Mouse (Mus musculus): ENCODE results near the gene Tle6.

Gene Tle6

GRCm38 (mm10) chr10:81565257-81566228 is 35.3 kb downstream of the Tle6 start:
- in situ Hi-C loops (cut with MboI, MseI): loop anchor here (5.0 to 10.0 kb wide), 2 partner anchors 37 to 1439 kb away; partner anchors contain the start of gene Tle6

DNA sequence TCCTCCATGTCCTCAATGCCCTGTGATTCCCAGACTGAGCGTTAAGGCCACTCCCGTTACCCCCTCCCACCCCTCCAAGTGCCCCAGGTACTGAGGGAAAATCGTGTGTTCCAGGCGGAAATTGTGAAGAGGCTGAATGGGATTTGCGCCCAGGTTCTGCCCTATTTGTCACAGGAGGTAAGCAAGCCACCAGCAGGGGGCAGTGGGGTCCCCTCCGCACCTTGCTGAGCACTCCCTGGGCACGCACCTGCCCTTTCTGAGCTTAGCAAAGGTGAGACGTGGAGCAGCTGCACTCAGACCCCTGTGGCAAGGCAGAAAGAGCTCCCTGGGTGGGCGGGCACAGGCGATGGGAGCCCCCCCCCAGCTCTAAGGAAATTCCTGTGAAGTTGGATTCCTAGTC is 36.1 kb downstream of the Tle6 start:
- in situ Hi-C loops (cut with MboI, MseI): loop anchor here (5.0 to 10.0 kb wide), 2 partner anchors 38 to 1440 kb away; partner anchors contain the start of gene Tle6

- in situ Hi-C loops (cut with MboI, MseI): loop anchor here (10.0 kb wide), 1 partner anchor 1441 kb away; no protein-coding TSS in a partner anchor
Measured at GRCm38 (mm10) chr10:81564216-81564615, 36.7 kb downstream of the Tle6 start.

DNA sequence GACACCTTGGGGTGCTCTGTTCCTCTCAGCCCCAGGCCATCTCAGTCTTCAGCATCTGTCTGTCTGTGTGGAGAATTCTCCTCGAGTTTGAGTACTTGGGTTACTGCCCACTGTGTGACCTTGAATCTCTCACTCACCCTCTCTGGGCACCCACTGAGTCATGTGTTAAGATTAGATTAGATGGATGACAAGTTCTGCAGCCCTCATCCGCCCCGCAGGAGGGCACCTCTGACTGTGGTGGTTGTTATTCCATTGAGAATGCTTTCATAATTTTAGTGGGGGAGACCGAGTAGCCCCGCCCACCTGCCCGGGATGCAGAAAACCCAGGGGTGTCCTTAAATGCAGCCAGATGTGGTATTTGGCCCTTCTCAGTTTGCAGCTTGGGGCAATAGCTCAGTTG is 37.4 kb downstream of the Tle6 start:
- in situ Hi-C loops (cut with MboI, MseI): loop anchor here (10.0 kb wide), 1 partner anchor 1441 kb away; no protein-coding TSS in a partner anchor

DNA sequence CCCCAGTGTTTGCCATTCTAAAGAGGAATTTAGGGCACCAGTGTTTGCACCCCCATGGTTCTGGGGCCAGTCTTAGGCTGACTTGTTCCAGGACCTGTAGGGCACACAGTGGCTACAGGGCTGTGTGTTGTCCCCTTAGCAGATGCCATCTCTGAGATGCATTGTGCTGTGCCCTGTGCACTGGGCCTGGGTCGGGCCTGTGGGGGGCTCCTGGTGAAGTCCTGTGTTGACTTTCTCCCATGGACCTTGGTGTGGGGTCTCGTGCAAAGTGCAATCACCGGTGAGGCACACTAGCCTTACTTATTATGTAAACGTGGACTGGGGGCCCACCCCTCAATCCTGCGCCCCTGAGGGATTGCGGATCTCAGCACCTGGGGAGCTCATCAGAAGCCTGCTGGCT is 38.5 kb downstream of the Tle6 start:
- in situ Hi-C loops (cut with MboI, MseI): loop anchor here (10.0 kb wide), 1 partner anchor 1442 kb away; no protein-coding TSS in a partner anchor

GRCm38 (mm10) chr10:81560719-81561459 is 40.0 kb downstream of the Tle6 start:
- in situ Hi-C loops (cut with MboI, MseI): loop anchor here (10.0 kb wide), 1 partner anchor 1444 kb away; no protein-coding TSS in a partner anchor

DNA sequence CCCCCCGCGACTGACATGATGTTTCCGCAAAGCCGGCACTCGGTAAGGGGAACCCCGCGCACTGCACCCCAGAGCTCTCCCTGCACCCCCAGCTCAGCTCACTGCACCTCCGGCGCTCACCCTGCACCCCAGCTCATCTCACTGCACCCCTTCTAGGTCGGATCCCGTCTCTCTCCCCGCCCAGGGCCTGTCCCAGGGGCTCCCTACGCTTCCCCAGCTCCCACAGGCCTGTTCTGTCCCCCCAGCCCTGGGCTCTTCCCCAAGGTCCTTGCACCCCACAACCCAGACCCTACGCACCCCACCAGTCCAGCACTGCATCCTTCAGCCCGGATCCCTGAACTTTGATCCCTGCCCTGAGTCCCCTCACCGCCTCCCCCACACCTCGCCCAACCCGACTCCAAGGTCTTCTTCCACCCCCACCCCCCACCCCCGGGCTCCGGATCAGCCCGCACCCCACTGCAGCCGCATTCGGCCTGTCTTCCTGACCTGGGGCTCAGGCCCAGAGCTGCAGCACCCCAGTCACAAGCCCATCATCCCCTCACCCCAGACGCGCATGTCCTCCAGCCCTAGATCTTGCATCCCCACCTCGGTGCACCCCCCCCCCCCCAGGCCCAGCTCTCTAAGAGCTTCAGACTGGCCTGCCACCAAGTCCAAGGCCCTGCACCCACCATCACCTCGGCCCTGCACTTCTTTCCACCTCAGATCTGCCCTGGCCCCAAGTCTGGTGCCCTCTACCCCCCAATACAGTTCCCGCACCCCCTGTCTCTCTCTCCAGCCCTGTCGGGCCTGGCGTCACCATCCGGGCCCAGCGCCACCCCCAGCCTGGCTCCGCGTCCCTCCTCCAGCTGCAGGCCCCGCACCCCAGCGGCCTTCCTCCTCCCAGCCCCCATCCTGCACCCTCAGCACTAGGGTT is 41.0 kb downstream of the Tle6 start:
- in situ Hi-C loops (cut with MboI, MseI): loop anchor here (10.0 kb wide), 1 partner anchor 1445 kb away; no protein-coding TSS in a partner anchor

DNA sequence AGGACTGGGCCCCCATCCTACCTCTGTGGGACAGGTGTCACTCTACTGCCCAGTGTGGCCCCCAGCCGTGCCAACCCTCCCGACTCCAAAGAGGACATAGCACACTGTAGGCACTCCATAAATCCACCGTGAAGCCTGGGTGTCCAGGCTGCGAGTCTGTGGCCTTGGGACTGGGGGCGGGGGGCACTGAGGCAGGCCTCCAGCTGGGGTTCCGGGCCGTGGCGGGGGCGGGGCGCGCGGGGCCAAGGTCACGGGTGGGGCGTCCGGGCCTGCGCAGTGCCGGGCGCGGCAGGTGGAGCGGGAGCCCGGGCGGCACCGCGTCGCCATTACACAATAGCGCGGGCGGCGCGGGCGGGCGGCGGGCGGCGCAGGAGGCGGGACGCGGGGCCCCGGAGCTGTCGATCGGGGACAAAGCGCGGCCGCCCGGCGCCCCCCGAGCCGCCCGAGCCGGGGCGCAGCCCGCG is 41.7 kb downstream of the Tle6 start, which contains the start of gene Aes:
Gene Aes, plus strand, starts transcription at position 326 of the 464 bp plus-strand sequence.
- in situ Hi-C loops (cut with MboI, MseI): no loop called here

GRCm38 (mm10) chr10:81557491-81557890 is 43.4 kb downstream of the Tle6 start:
- in situ Hi-C loops (cut with MboI, MseI): no loop called here

DNA sequence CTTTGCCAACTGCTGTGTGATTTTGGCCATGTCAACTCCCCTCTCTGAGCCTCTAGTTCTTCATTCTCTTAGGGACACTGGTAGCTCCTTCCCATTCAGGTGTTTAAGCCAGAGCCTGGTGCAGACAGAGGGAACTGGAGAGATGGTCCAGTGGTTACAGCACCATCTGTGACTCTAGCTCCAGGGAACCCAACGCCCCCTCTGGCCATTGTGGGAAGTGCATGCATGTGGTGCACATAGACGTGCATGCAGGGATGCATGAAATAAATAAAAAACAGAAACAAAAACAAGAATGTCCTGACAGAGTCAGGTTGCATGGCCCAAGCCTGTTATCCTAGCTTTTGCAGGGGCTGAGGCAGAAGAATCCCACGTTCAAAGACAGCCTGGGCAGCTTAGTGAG is 44.6 kb downstream of the Tle6 start:
- in situ Hi-C loops (cut with MboI, MseI): no loop called here

DNA sequence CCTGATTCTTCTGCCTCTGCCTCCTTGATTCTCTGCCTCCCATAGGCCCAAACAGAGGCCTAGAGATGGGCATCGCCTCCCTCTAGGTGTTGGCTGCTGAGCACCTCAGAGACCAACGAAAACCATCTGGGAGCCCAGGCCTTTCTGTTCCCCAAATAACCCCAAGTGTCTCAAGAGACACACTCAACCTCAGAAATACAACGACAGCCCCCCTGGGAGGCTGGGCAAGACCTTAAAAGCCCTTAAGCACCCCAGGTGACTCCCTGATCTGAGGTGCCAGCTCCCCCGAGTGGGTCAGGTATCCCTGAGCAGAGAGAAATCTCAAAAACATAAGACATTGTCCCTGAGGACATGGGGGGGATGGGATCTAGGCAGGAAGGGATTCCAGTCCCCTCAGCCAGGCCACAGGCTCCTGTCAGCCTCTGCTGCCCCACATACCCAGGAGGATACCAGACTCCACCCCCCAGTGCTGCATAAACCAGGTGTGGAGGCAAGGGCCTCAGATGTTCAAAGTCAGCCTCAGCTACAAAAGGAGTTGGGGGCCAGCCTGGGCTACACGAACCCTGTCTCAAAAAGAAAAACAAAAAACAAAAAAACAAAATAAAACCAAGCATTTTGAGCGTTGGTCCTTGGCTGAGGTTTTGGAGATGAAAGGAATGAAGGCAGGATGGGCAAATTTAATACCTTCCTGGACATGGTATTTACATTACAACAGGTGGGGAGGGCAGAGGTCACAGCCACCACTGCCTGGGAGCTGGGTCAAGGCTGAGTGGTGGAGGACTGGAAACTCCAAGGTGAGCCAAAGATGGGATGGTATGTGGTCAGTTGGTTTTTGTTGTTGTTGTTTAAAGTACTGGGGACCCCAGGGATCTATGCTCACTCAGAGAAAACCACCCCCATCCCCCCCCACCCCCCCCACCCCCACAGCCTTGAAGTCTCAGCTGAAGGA is 46.8 kb downstream of the Tle6 start:
- in situ Hi-C loops (cut with MboI, MseI): no loop called here

DNA sequence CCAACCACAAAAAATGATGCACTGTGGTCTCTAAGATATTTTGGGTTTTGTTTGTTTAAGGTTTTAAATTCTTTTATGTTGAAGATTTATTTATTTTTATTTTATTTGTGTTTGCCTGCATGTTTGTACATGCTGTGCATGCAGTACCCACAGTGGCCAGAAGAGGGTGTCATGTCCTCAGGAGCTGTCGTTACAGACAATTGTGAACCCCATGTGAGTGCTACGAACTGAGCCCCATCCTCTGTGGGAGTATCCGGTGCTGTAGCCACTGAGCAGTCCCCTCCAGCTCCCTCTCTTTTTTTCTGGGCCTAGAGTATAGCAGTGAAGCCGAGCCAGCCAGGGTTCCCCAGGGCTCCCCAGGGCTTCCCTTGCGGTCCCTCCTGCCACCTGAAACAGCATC is 47.6 kb downstream of the Tle6 start:
- in situ Hi-C loops (cut with MboI, MseI): no loop called here

DNA sequence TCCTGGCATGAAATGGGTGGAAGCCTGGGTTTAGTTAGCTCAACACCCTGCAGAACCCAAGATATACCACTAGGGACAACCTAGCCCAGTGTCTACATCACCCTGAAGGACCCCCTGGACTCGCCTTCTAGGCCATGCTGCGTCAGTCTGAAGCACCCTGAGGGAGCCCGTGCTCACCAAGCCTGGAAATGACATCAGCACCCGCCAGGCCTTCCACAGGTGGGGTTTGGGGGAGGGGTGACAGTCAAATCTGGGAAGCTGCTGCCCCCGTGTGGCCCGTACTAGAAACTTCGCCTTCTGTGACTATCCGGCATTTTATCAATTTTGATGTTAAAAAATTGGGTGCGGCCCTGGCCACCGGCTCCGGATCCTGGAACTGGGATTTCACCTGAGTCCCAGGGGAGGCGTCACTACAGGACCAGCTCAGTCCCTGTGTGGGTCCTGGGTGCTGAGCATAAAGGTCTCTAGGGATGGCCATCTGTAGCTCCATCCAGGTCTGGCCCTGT is 49.2 kb downstream of the Tle6 start:
- in situ Hi-C loops (cut with MboI, MseI): no loop called here

- in situ Hi-C loops (cut with MboI, MseI): no loop called here
Measured at GRCm38 (mm10) chr10:81550257-81550656, 50.6 kb downstream of the Tle6 start.

DNA sequence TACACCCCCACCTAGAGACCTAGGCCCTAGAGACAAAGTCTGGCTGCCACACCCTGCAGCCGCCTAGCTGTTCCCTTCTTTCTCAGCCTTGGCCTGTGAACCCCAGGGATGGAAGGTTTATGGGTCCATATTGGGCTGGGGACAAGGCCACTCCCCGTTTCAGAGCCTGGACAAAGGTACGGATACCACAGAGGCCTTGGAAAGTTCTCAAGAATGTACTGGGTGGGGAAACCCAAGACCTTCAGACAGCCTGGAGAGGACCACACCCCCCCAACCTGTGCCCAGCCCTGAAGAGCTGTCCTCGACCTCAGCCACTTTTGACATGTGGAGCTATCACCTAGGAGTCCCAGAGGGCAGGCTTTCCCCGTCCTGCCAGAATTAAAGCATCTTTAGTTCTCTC is 51.9 kb downstream of the Tle6 start:
- in situ Hi-C loops (cut with MboI, MseI): no loop called here

GRCm38 (mm10) chr10:81546788-81547571 is 53.9 kb downstream of the Tle6 start:
- in situ Hi-C loops (cut with MboI, MseI): no loop called here

GRCm38 (mm10) chr10:81546332-81546731 is 54.5 kb downstream of the Tle6 start:
- in situ Hi-C loops (cut with MboI, MseI): no loop called here

DNA sequence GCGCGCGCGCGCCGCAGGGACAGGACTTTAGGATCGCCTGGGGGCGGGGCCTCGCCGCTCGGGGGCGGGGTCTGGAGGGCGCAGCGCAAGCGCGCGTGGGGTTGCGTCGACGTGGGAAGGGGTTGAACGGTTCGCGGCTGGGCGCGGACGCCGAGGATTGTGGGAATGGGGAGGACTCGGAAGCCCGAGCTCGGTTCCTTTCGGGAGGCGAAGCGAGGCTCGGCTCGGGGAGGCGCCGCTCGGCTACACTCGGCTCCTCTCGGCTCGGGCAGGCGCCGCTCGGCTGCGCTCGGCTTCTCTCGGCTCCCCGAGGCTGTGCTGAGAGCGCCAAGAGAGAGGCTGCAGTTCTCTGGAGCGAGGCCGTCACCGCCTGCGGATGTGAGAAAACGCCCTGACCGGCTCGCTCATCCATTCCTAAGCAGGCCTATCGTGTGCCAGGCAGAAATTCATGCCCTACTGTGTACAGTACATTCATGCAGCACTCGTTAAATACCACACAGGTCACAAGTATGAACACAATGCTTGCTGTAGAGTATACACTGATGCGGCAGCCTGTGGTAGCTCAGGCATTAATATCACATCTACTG is 55.6 kb downstream of the Tle6 start, which contains the start of gene Gna11:
Gene Gna11, minus strand, starts transcription at position 30 of the 587 bp plus-strand sequence.
- in situ Hi-C loops (cut with MboI, MseI): no loop called here
